Mouse (Mus musculus) midbrain, embryonic 12.5 days (tissue): ENCODE measurements around the gene Eif2b5. TPM values are rescaled to one million over a fixed set of nuclear protein-coding genes. Genes with fewer than 3 reads are reported as not detected.
"Not testable (repeated sequence)": the region's sequence is repeated elsewhere in the genome, so short reads cannot be mapped to it uniquely, and the experiment has no call there.

Experiments used
- ATAC-seq: fragments of 200-750 bp; cut with Nextera tagmentation; 2 replicates; pipeline ENCODE4 v1.8.0; 2017; ENCODE audit warnings: low read depth, moderate TSS enrichment, moderate library complexity; ENCODE audit not compliant: low FRiP score
- H3K27ac ChIP-seq: fragments of 300-500 bp; sonication (generic); replicated peaks from 2 replicates; pipeline ENCODE4 v1.5.1; 2016; ENCODE audit warnings: mild to moderate bottlenecking
- H3K27me3 ChIP-seq: fragments of 300-500 bp; sonication (generic); 2 replicates; pipeline ENCODE4 v1.6.1; 2016; ENCODE audit warnings: mild to moderate bottlenecking
- H3K36me3 ChIP-seq: fragments of 300-500 bp; sonication (generic); 2 replicates; pipeline ENCODE4 v1.6.1; 2016
- H3K4me1 ChIP-seq: fragments of 300-500 bp; sonication (generic); 2 replicates; pipeline ENCODE4 v1.6.1; 2016
- H3K4me2 ChIP-seq: fragments of 300-500 bp; sonication (generic); replicated peaks from 2 replicates; pipeline ENCODE4 v1.6.1; 2016; ENCODE audit warnings: mild to moderate bottlenecking, moderate library complexity
- H3K4me3 ChIP-seq: fragments of 300-500 bp; sonication (generic); 2 replicates; pipeline ENCODE4 v1.5.1; 2016; ENCODE audit warnings: mild to moderate bottlenecking
- H3K9ac ChIP-seq: fragments of 300-500 bp; sonication (generic); replicated peaks from 2 replicates; pipeline ENCODE4 v1.6.1; 2016; ENCODE audit warnings: mild to moderate bottlenecking, moderate library complexity
- H3K9me3 ChIP-seq: fragments of 300-500 bp; sonication (generic); 2 replicates; pipeline ENCODE4 v1.6.1; 2016; ENCODE audit warnings: mild to moderate bottlenecking
- WGBS: fragments of 180-500 bp; shearing (Covaris S2); methylation state at CpG from one replicate; pipeline ENCODE4 v1.1.7; 2016; 5-methylcytosine and 5-hydroxymethylcytosine counted together
- polyA plus RNA-seq: library from polyadenylated mRNA; unstranded; fragments of >200 nt; fragmentation: Nextera tagmentation; extraction: Ambion mirVana; gene quantifications from 2 replicates; pipeline ENCODE4 v1.2.1, GENCODE M21; 2016

Eif2b5 gene
- polyA plus RNA-seq, 1 experiment from 2014 or later, result 136 TPM

DNA sequence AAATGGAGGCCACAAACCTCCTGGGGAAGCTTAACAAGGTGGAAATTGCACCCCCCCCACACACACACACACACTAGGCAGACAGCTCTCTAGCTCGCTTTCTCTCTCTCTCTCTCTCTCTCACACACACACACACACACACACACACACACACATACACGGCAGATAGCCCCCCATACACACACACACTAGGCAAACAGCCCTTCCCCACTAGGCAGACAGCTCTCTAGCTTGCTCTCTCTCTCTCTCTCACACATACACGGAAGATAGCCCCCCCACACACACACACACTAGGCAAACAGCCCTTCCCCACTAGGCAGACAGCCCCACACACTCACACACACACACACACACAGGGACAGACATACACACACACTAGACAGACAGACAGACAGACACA is 21.3 kb upstream of the Eif2b5 start:
- H3K27me3 ChIP-seq, result no peaks in the 10 kb centered on the region
- H3K9me3 ChIP-seq, result no peaks in the 10 kb centered on the region
- no peak overlapping the region for H3K4me3 ChIP-seq
- H3K36me3 ChIP-seq, result no peaks in the 10 kb centered on the region
- no peak overlapping the region for H3K4me2 ChIP-seq
- H3K9ac ChIP-seq, result no peak overlapping the region
- H3K27ac ChIP-seq, result no peak overlapping the region
- H3K4me1 ChIP-seq, result no peaks in the 10 kb centered on the region
- WGBS, result 64% methylated on average over 3 of the region's 3 CpGs
- no peak for ATAC-seq

DNA sequence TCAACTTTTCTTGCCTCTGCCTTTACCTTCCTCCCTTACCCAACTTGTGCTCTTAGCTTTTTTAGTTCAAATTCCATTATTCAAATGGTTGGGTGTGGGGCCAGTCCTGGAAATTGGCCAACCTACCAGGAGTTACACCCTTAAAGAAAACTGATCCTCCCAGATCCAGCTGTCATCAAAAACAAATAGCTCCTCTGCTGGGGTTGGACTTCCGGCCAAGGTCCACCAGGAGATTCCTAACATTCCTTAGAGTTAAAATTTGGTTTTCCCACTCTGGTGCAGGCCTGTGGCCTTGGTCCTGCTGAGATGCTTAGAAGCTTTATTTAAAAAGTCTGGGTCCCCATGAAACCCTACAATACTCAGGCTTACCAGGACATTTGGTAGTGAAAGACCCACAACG is 20.1 kb upstream of the Eif2b5 start:
- H3K9me3 ChIP-seq, result no peaks in the 10 kb centered on the region
- H3K36me3 ChIP-seq, result no peaks in the 10 kb centered on the region
- H3K4me3 ChIP-seq, result no peak overlapping the region
- WGBS, result 81% methylated on average over 2 of the region's 2 CpGs
- no peaks in the 10 kb centered on the region for H3K4me1 ChIP-seq
- H3K4me2 ChIP-seq, result no peak overlapping the region
- no peak overlapping the region for H3K9ac ChIP-seq
- H3K27me3 ChIP-seq, result no peaks in the 10 kb centered on the region
- H3K27ac ChIP-seq, result no peak overlapping the region
- ATAC-seq, result no peak

DNA sequence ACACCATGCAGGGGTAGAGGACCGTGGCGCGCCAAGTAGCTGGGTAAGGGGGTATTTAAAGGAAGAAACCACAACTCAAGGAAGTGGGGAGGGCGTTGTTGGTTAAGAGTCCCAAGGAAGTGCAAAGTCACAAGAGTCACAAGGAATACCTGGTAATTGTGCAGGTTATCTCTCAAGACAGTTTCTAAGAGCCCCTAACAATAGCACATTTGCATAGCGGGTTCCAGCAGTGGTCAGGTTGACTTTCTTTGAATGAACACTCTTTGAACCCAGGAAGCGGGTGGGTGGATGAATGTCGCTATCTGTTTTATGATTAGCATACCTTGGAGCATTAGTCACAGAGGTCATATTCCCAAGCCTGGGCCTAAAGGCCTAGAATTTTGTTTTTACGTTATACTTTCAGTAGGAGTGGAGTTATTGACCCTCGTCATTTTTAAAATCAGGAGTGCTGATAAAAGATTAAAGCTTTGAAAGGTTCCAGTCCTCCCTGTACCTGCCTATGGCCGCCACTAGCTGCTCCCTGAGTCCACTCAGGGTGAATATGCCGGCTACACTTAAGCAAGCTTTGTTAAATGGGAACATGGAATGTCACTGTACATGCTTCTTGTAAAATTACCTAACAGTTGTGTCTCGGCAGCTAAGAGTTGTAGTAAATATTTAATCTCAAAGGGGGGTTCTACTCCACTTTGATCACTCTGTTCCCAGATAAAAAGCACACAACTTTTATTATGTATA is 19.4 kb upstream of the Eif2b5 start:
- WGBS, result 94% methylated on average over 12 of the region's 12 CpGs
- H3K4me3 ChIP-seq, H3K4me2 ChIP-seq, H3K9me3 ChIP-seq, H3K36me3 ChIP-seq, H3K27me3 ChIP-seq, ATAC-seq, H3K4me1 ChIP-seq, H3K27ac ChIP-seq, H3K9ac ChIP-seq: not testable (repeated sequence)

DNA sequence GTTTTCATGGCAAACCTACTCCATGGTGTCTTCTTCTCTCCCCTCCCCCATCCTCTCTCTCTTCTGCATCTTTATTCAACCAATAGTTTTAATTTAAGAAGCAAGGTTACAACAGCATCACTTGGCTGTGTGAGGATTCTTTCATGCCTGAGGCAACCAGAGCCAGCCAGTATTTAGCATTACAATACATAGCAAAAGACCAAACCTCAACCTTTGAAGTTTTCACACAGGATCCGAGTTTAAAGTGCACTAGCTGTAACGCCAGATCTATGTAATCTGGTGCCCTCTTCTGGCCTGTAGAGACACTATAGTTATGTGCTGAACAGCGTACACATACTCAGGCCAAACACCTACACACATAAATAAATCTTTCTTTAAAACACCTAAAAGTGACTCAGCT is 18.5 kb upstream of the Eif2b5 start:
- no peak overlapping the region for H3K4me3 ChIP-seq
- H3K9ac ChIP-seq, result no peak overlapping the region
- no peak overlapping the region for H3K27ac ChIP-seq
- H3K27me3 ChIP-seq, result no peaks in the 10 kb centered on the region
- 31% methylated on average over 3 of the region's 3 CpGs for WGBS
- 0 out of 2 replicates have a peak, but pooled peaks have one; percentile 56 for ATAC-seq
- H3K4me2 ChIP-seq, result no peak overlapping the region
- H3K36me3 ChIP-seq, result no peaks in the 10 kb centered on the region
- no peaks in the 10 kb centered on the region for H3K9me3 ChIP-seq
- H3K4me1 ChIP-seq, result no peaks in the 10 kb centered on the region

DNA sequence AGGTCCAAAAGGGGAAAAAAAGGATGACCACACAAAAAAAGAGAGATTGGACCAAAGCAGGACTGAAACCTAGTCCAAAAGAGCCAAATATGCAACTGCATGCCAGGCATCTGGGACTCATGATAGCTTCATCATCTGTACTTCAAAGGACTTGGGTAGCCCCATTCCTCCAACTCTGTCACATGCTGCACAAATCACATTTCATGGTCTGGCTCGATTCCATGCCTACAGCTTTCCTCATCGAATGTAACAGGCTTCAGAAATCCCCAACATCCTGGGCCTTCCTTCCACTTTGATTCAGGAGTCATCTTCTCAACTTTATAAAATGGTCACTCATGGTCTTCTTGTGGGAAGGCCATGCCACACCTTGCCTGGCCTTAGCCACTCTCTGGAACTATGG is 16.9 kb upstream of the Eif2b5 start:
- no peaks in the 10 kb centered on the region for H3K27me3 ChIP-seq
- ATAC-seq, result no peak
- no peak overlapping the region for H3K27ac ChIP-seq
- H3K4me2 ChIP-seq, result no peak overlapping the region
- H3K4me1 ChIP-seq, result no peaks in the 10 kb centered on the region
- no peak overlapping the region for H3K4me3 ChIP-seq
- H3K36me3 ChIP-seq, result no peaks in the 10 kb centered on the region
- 53% methylated on average over 2 of the region's 2 CpGs for WGBS
- no peak overlapping the region for H3K9ac ChIP-seq
- no peaks in the 10 kb centered on the region for H3K9me3 ChIP-seq

DNA sequence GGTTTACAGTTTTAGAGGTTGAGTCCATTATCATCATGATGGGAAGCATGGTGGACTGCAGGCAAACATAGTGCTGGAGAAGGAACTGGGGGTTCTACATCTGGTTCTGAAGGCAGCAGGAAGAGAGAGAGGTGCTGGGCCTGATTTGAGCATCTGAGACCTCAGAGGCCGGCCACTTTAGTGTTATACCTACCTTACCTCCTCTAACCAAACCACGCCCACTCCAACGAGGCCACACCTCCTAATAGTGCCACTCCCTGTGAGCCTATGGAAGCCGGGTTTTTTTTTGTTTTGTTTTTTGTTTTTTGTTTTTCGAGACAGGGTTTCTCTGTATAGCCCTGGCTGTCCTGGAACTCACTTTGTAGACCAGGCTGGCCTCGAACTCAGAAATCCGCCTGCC is 14.9 kb upstream of the Eif2b5 start:
- H3K27me3 ChIP-seq, result not testable (repeated sequence)

DNA sequence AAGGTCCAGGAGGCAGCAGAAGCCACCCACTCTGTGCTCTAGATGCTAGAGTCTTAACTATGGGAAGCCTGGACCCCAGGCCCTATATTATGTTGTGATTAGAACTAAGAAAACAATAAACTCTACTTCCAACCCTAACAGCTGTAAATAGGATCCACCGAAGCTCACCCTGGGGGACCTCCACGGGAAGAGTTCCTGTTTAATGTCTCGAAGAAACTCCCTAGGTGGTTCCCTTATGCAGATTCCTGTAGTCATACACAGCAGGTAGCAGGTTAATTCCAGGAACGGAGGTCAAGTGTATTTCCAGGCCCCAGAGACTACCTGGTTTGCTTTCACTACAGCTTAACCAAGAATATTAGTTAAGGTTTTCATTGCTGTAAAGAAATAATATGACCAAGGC is 13.6 kb upstream of the Eif2b5 start:
- ATAC-seq, result no peak
- Histone ChIP-seq H3K4me1 (no peaks in the 10 kb centered on the region), H3K27ac (no peak overlapping the region), H3K9ac (no peak overlapping the region), H3K36me3 (no peaks in the 10 kb centered on the region), H3K4me2 (no peak overlapping the region), H3K9me3 (no peaks in the 10 kb centered on the region), H3K4me3 (no peak overlapping the region), H3K27me3 (no peaks in the 10 kb centered on the region)
- 42% methylated on average over 4 of the region's 4 CpGs for WGBS

More for the DNA sequence above, 14.9 kb upstream of the Eif2b5 start:
- H3K27ac ChIP-seq, H3K4me3 ChIP-seq, H3K9me3 ChIP-seq, ATAC-seq, H3K4me2 ChIP-seq, H3K9ac ChIP-seq, H3K4me1 ChIP-seq, H3K36me3 ChIP-seq: not testable (repeated sequence)
- WGBS, result 85% methylated on average over 7 of the region's 7 CpGs

DNA sequence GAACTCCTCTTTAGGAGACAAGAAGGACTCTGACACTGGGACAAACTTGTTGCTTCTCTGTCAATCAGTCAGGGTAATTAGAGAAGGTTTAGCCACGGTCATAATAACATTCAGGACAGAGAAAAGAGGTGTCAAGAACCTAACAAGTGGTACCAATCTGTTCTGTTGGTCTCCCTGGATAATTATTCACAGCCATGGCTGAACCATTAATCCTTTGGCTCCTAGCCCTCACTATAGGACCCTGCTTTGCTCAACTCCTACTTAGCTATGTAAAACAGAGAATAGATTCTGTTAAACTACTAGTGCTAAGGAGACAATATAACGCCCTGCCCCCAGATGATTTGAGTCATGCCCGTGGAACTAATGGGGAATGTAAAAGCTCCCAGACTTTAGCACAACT is 12.6 kb upstream of the Eif2b5 start:
- Histone ChIP-seq H3K4me1 (no peaks in the 10 kb centered on the region), H3K27ac (no peak overlapping the region), H3K27me3 (no peaks in the 10 kb centered on the region), H3K9ac (no peak overlapping the region), H3K4me3 (no peak overlapping the region), H3K36me3 (no peaks in the 10 kb centered on the region), H3K9me3 (no peaks in the 10 kb centered on the region), H3K4me2 (no peak overlapping the region)
- WGBS, result 64% methylated on average over 3 of the region's 3 CpGs
- no peak for ATAC-seq

DNA sequence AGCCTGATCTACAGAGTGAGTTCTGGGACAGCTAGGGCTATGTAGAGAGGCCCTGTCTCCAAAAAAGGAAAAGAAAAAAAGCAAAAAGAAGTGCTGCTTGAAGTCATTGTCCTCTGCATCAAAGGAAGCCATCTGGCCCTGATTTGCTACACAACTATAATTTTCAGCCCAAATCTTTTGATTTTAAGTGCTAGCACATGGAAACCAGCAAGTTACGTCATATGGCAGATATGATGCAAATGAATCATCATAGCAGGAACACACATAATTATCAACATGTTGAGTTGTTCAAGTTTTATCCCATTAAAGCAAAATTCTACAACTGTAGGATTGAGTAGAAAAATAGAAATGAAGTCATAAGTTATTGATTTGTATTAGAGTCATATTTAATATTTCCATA is 10.5 kb upstream of the Eif2b5 start:
- Histone ChIP-seq H3K27ac (no peak overlapping the region), H3K4me3 (no peak overlapping the region), H3K4me2 (no peak overlapping the region), H3K4me1 (no peaks in the 10 kb centered on the region), H3K9me3 (no peaks in the 10 kb centered on the region), H3K36me3 (no peaks in the 10 kb centered on the region), H3K27me3 (no peaks in the 10 kb centered on the region), H3K9ac (no peak overlapping the region)
- ATAC-seq, result no peak
- WGBS, result 91% methylated on average over 1 of the region's 1 CpGs

DNA sequence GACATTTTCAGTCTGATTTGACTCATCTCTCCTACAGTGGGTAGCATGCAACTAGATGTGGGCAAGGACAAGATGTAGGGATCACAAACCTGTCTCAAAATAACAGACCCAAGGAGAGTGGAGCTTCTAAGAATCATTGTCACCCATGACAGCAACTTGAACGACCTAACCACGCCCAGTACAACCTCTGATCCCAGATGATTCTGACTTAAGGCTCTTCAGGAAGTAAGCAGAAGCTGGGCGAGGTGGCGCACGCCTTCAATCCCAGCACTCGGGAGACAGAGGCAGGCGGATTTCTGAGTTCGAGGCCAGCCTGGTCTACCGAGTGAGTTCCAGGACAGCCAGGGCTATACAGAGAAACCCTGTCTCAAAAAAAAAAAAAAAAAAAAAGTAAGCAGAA is 9.9 kb upstream of the Eif2b5 start:
- H3K4me1 ChIP-seq, H3K9ac ChIP-seq, H3K36me3 ChIP-seq, H3K27me3 ChIP-seq, ATAC-seq, H3K27ac ChIP-seq, H3K9me3 ChIP-seq, H3K4me3 ChIP-seq, H3K4me2 ChIP-seq: not testable (repeated sequence)
- WGBS, result 84% methylated on average over 9 of the region's 9 CpGs

DNA sequence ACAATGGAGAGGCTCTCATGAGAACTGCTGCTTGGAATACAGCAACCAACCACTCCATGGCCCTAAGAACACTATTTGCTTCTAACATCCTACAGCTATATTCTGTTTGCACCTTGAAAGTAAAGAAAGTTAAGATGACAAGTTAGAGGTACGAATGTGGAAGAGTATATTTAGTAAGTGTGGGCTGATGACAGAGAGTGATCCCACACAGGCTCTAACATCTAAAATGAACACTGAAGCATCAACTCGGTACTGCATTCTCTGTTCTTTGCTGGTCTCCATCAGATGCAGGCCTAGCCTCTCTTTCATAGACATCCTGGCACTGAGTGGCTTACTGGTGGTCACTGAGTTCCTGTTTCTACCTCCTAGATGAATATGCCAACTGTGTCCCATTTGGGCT is 9.4 kb upstream of the Eif2b5 start:
- H3K36me3 ChIP-seq, result no peaks in the 10 kb centered on the region
- H3K9ac ChIP-seq, result no peak overlapping the region
- no peak overlapping the region for H3K4me3 ChIP-seq
- no peak overlapping the region for H3K4me2 ChIP-seq
- 83% methylated on average over 2 of the region's 2 CpGs for WGBS
- H3K27ac ChIP-seq, result no peak overlapping the region
- no peaks in the 10 kb centered on the region for H3K4me1 ChIP-seq
- ATAC-seq, result no peak
- H3K9me3 ChIP-seq, result no peaks in the 10 kb centered on the region
- H3K27me3 ChIP-seq, result no peaks in the 10 kb centered on the region

DNA sequence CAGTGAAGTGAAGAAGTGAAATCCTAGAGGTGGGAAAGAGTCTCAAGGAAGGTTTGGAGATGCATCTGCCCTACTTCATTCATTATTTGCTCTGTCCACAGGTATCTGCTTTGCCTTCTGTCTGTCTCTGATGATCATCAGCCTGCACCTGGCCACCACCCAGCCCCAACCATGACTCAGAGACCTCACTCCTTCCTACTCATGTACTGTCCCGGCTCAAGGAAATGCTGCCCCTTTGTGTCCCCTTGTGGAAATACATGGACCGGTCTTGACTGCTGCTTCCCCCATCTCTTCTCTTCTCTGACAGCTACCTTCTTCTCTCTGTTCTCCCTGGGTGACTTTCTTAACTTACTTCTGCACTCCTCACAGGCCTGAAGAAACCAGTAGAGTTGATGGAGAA is 8.0 kb upstream of the Eif2b5 start:
- Histone ChIP-seq H3K36me3 (no peaks in the 10 kb centered on the region), H3K27ac (no peak overlapping the region), H3K27me3 (no peaks in the 10 kb centered on the region), H3K4me2 (no peak overlapping the region), H3K9ac (no peak overlapping the region), H3K4me3 (no peak overlapping the region), H3K9me3 (no peaks in the 10 kb centered on the region), H3K4me1 (no peaks in the 10 kb centered on the region)
- no peak for ATAC-seq
- 62% methylated on average over 2 of the region's 2 CpGs for WGBS

DNA sequence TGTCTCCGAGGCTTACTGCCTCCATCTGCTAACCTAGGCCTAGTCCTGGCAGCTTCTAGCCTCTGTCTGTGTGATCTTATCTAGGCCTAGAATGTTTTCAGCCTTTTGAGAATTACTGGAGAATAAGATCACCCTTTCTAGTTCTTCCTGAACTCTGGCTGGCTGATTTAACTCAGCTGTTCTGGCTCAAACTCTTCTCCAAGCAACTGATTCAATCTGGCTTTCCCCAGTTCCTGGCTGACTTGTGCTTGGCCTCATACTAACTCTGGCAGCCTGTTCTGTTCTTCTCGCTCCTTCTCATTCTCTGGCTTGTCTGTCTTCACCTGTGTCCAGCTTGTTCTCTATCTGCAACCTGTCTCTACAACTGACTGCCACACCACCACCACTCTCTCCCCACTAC is 7.3 kb upstream of the Eif2b5 start:
- Histone ChIP-seq H3K36me3 (no peaks in the 10 kb centered on the region), H3K27ac (no peak overlapping the region), H3K4me1 (no peaks in the 10 kb centered on the region), H3K9me3 (no peaks in the 10 kb centered on the region), H3K9ac (no peak overlapping the region), H3K27me3 (0 out of 2 replicates have a peak, but pooled peaks cover 5% of the 10 kb centered on the region), H3K4me2 (no peak overlapping the region), H3K4me3 (no peak overlapping the region)
- ATAC-seq, result no peak
- WGBS, result 83% methylated on average over 2 of the region's 2 CpGs
